Mouse (Mus musculus) embryo, embryonic 10.5 days (tissue): ENCODE results near the gene Ralb.

ENCODE experiments used
- DNase-seq: peaks from one replicate; pipeline ENCODE4 v3.0.0-alpha.2; 2015; ENCODE audit warnings: low spot score

The Ralb gene

GRCm38 (mm10) chr1:119450651-119451345 lies 53.8 kb downstream of the Ralb start:
- no peak for DNase-seq

- no peak for DNase-seq
Observed at GRCm38 (mm10) chr1:119446753-119447283, 57.8 kb downstream of the Ralb start.

- no peak for DNase-seq
Observed at GRCm38 (mm10) chr1:119443591-119444350, 60.8 kb downstream of the Ralb start.

- DNase-seq, result no peak
Observed at GRCm38 (mm10) chr1:119442901-119443300, 61.7 kb downstream of the Ralb start.

- no peak for DNase-seq
Observed at GRCm38 (mm10) chr1:119438105-119438637, 66.4 kb downstream of the Ralb start.

GRCm38 (mm10) chr1:119437401-119437800 lies 67.2 kb downstream of the Ralb start:
- DNase-seq, result no peak

GRCm38 (mm10) chr1:119424141-119424860 lies 80.3 kb downstream of the Ralb start:
- DNase-seq, result no peak

- DNase-seq, result peak; percentile 68
Observed at GRCm38 (mm10) chr1:119423510-119423909, 81.1 kb downstream of the Ralb start.

- DNase-seq, result peak; percentile 24
Observed at GRCm38 (mm10) chr1:119422460-119423015, 82.1 kb downstream of the Ralb start.

GRCm38 (mm10) chr1:119421576-119422421 lies 82.8 kb downstream of the Ralb start, which contains the start of gene Inhbb:
Gene Inhbb, minus strand, starts transcription at chr1:119422248.
- DNase-seq, result peak; percentile 45

GRCm38 (mm10) chr1:119420984-119421575 lies 83.5 kb downstream of the Ralb start:
- peak; percentile 40 for DNase-seq
